Mouse (Mus musculus) CD4-positive, CD25-positive, alpha-beta regulatory T cell, adult 2 months (primary cell): ENCODE data around the gene Klk10.

Experiments
- DNase-seq: peaks from one replicate; pipeline ENCODE4 v3.0.0-alpha.2; 2012; ENCODE audit warnings: low read depth, low spot score

The Klk10 gene

DNA sequence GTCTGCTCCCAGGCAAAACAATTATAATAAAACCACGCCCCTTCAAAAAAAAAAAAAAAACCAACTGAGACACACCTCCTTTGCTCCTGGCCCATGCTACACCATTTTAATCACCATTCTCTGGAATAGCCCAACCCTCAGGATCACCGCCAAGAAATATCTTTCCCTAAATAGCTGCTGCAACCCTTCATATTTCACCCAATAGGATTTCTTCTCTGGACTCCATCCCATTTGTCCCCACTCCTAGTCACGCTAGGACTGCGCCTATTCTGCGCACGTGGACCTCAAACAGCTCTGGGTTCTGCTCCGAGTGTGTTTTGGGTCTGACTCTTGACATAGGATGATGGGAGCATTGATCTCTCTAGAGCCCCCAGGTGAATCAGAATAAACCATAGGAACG lies 15.5 kb downstream of the Klk10 start:
- no peak for DNase-seq

GRCm38 (mm10) chr7:43797333-43797769 lies 16.5 kb downstream of the Klk10 start, which contains the start of gene Klk8:
Gene Klk8 (plus strand): TSS chr7:43797577.
- DNase-seq = peak; percentile 74

DNA sequence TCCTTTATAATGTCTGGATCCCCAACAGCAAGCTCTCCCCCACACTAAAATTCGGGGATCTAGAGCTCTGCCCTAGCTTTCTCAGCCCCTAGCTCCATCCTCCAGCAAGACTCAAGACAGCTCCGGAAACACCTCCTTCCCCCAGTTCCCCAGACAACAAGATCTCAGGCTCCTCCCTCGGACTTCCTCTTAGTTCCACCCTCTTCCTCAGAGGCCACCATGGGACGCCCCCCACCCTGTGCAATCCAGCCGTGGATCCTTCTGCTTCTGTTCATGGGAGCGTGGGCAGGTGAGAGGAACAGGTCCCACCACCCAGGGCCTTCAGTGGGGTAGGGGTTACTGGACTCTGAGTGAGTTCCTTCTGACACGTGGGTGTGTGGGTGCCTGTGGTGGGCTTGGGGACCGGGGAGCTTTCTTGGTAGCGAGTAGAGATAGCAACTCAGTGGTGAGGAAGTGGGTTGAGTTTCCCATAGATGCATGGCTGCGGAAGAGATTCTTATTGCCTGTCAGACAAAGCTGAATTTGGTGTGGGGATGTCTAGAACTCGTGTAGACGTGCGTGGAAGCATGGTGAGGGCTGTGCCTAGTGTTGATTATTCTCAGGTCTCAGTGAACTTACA lies 17.1 kb downstream of the Klk10 start:
- DNase-seq = peak; percentile 62

DNA sequence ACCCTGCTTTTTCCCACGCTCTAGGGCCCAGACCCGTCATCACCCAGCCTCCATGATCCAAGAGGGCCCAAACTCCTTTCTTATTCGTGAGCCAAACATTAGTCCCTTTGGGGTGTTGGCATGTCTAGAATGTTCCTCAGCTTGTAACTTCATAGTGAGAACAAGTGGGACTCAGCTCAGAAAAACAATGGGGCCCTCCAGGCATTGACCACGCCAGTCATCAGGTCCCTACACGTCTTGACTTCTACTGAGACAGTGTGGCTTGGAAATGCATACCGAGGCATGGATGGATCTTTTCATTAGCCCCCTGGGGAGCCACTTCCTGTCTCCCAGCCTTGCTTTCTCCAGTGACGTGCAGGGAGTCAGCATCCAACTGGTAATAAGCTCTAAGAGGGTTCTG lies 19.0 kb downstream of the Klk10 start:
- no peak for DNase-seq

DNA sequence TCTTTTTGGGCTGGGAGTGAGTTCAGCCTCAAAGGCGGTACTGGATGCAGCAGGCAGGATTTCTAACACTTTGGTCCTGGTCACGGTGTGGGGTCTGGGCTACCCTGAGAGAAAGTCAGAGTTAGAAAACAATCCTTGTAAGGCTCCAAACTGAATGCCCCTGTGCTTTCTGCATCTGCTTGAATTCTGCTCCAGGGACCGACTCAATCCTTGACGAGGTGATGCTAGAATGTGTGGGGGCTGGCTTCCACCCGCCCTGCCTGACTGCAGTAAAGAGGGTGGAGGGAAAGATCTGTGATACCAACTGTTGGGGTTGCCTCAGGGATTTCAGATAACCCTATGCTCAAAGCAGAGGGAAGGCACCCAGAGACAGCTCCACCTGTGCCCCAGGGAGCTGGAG lies 30.2 kb downstream of the Klk10 start, which contains the start of gene Klk7:
Gene Klk7 (plus strand): TSS at position 301 of the 400 bp plus-strand sequence.
- no peak for DNase-seq

DNA sequence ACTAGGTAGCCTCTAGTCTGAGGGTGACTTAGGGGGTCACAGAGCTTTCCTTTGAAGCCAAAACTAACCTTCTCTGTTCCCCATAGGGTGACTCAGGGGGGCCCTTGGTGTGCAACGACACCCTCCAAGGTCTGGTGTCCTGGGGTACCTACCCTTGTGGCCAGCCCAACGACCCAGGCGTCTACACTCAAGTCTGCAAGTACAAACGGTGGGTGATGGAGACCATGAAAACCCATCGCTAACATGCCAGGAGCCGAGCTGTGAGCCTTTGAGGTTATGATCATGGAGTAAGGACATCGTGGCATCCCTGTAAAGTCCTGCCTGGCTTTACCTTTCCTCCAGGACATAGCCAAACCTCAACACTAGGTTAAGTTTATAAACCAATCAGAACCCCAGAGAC lies 34.4 kb downstream of the Klk10 start:
- no peak for DNase-seq

GRCm38 (mm10) chr7:43816746-43817145 lies 35.9 kb downstream of the Klk10 start:
- DNase-seq = no peak

- no peak for DNase-seq
Observed at GRCm38 (mm10) chr7:43821581-43821980, 40.7 kb downstream of the Klk10 start.

DNA sequence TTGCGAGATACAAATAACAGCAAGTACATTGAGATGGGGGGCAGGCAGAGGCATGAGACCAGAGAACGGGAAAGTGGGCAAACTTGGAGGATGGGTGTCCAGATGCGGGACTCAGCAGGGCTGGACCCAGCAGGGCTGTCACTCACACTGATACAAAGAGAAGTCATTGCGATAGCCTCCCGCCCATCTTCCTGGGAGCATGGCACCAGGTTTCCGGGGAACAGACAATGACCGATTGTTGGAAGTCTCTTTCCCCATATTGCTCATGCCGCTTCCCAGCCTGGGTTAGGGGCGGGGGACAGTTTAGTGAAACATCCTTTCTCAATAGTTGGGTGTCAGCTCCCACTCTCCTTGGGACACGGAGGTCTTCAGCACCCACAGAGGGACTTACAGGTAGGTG lies 43.4 kb downstream of the Klk10 start, which contains the start of gene Klk6:
Gene Klk6 (plus strand): TSS at position 301 of the 400 bp plus-strand sequence.
- DNase-seq = no peak

GRCm38 (mm10) chr7:43826056-43826455 lies 45.2 kb downstream of the Klk10 start:
- DNase-seq = no peak

DNA sequence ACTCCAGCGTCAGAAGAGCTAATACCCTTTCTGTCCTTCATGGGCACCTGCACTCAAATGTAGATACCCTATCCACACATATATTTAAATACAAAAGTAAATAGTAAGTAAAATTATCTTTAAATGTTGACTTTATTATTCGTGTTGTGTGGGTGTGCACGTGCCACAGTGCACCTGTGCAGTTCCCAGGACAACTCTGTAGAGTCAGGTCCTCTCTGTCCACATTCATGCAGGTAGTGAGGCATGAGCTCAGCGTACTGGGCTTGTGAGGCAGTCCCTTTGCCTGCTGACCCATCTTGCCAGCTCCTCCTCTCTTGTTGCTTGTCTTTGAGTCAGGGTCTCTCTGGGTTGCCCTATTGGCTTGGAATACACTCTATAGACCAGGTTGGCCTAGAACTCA lies 46.9 kb downstream of the Klk10 start:
- no peak for DNase-seq

GRCm38 (mm10) chr7:43829006-43829405 lies 48.2 kb downstream of the Klk10 start:
- no peak for DNase-seq
